Mouse (Mus musculus) thymus, postnatal 36 days (tissue): ENCODE measurements around the gene Adgrg7.

Experiments
- DNase-seq, 2 experiments: peaks; one replicate each; pipeline ENCODE4 v3.0.0; 2022; ENCODE audit warnings: mixed read lengths in 2 of 2

Adgrg7 gene

DNA sequence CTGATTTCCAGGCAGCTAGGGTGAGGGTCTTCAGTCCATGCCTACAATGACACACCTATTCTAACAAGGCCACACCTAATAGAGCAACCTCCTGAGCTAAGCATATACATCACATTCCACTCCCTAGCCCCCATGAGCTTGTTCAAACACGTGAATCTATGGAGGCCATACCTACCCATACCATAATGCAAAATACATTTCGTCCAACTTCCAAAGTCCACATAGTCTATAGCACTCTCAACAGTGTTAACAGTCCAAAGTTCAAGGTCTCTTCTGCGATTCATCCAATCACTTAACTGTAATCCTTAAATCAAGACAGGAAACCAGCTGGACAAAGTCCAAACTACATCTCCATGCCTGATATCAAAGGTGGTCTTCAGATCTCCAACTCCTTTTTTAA, 85.6 kb downstream of the Adgrg7 start:
- no peak for DNase-seq

DNA sequence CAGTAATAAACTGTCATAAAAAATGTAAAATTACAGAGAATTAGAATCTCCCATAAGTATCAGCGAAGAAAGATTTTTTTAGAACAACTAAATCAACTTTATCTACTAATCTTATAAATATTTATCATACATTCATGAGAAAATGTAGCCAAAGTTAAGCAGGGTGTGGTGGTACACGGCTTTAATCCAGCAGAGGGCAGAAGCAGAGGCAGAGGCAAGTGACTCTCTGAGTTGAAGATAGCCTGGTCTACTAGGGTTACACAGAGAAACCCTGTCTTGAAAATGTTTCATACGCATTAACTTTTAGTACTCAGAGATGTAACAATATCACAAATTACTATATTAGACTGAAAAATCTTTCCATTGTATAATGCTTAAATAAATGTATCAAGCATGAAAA, 89.9 kb downstream of the Adgrg7 start:
- DNase-seq: no peak

DNA sequence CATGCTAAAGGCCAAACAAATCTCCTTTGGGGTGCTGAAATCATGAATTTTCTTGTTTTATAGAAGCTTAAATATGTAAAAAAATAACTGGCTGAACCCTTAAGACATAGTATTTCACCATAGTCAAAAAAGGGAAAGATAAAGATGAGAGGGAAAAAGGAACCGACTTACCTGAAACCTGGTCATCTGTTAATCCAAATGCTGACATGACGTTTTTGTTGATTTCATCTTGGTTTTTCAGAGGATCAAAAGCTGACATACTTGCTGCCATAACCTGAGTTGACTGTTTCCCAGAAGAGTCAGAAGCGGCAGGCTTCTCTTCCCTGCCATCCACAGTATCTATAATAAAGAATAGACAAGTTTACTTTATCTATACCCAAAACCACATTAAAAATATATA, 94.8 kb downstream of the Adgrg7 start:
- no peak for DNase-seq

DNA sequence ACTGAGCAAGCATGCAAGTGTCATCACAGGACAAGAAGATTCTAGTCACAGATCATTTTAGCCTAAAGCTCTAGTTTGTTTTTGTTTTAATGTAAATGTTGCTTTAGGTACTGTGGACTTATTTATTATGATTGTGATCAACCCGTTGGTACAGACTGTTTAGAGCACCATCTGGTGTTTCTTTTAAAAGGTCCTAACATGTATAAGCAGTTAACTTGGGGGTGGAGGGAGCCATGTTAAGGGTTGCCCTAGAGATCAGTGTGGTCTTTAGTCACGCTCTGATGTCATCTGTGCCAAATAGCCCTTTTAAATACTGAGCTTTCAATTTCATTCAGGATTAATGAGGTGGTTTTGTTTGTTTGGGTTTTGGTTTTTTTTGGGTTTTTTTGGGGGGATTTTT, 99.2 kb downstream of the Adgrg7 start:
- DNase-seq: no peak

DNA sequence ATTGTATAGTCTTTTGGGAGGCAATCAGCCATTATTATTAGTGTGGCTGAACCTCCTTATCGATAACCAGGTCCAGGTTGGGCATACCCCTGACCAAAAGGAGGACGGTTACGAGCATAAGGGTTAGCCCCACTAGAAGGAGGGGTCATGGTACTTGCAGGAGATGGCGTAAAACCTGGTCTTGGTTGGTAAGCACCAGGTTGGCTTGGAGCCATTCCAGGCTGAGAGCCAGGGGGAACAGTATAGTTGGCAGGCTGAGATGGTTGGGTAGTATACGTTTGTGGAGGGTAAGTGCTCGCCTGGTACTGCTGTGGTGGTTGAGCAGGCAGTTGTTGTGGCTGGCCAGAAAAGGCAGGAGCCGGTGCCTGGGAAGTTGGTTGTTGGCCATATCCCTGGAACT, 104.9 kb downstream of the Adgrg7 start:
- no peak for DNase-seq

DNA sequence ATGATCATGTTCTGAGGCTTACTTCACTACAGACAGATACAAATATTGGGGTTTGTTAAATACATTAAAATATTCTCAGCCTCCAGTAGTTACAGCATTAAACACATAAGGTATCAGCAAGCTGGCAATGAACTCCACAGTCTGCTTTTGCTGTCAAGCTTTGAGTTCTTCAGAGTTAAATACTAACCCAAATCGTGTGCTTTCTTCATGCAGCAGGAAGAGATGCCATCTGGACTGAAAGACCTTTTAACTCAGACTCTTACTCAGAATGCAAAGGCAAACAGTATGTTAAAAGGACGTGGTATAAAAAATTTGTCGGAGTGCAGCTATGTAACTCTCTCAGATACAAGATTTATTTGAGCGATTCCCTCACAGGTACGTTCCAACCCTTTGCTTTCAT, 108.9 kb downstream of the Adgrg7 start:
- no peak for DNase-seq

DNA sequence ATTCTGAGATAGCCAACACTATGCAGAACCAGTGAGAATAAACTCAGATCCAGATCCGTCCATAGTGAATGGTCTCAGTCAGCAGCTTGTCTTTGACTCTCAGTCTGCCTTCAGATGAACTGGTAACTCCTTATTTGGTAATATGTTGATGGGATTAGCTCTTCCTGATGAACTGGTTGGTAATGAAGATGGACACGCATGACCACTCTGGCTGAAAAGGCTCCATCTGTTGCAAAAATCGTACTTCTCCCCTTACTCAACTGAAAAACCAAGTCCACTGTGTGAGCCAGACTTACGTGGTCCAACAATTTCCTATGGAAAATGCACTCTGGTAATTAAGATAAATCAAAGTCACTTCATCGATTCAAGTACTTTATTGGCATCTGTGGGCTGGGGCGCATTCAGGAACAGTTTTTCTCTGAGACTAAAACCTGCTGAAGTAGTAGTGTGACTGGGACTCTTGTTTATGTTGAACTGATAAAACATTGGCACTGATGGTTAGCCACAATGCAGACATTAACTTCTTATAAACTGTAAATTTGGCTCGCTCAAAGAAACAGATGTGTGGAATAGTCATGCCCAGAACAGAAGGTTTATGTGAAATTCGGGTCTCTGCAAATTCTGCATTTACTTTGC, 114.5 kb downstream of the Adgrg7 start:
- no peak for DNase-seq

DNA sequence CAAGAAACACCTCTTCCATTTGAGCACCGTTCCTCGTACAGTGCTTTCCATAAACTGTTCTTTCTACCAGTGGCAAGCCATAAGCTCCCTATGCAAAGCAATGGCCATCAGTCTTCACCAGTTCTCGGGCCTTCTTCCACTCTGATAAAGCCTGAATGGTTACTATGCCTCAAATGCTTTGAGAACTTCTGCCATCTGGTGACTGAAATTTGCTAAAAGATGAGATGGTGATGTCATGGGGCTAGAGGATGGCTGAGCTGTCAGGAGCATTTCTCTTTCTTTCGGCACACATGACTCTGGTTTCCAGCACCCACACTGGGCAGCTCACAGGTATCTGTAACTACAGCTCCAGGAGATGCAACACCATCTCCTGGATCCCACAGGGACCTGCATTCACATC, 118.5 kb downstream of the Adgrg7 start:
- no peak for DNase-seq
